Mouse (Mus musculus) testis, adult 2 months (tissue): Measurements from ENCODE around the gene Bend3.

Experiments used
- CTCF ChIP-seq: fragments of 200-500 bp; IDR thresholded peaks from 2 replicates; pipeline ENCODE4 v1.5.1; 2012; ENCODE audit warnings: low read depth, mild to moderate bottlenecking, inconsistent platforms, low read length, moderate library complexity; ENCODE audit not compliant: control insufficient read depth, insufficient read depth, insufficient replicate concordance
- POLR2A ChIP-seq: fragments of 200-500 bp; IDR thresholded peaks from 2 replicates; pipeline ENCODE4 v1.6.1; 2012; ENCODE audit warnings: low read depth, mild to moderate bottlenecking, inconsistent platforms, low read length, moderate library complexity; ENCODE audit not compliant: control insufficient read depth

- TF ChIP-seq CTCF (peak; percentile 37; the same call in 1 of the 2 replicates), POLR2A (no peak; the same call in none of the 2 replicates)
These were observed 966 bp downstream of the Bend3 start for GRCm38 (mm10) chr10:43479436-43480157.
